ENCODE assay signal across 7 mouse cellular contexts in genomic region chr6:97457954-97458353, GRCm38 (mm10).
DNase-seq lines count a peak whose midpoint lies in the region; ATAC-seq and TF ChIP-seq lines count a peak whose summit lies in the region.

No protein-coding gene starts in this region.

- no peak overlapping the region for H3K9ac ChIP-seq in kidney, postnatal 0 days (ENCODE audit: low read depth, low read length)
- no peak overlapping the region for H3K9ac ChIP-seq in midbrain, embryonic 13.5 days (replicated peaks)

- peak overlapping the region; percentile 68 for H3K27ac ChIP-seq in kidney, postnatal 0 days
- H3K27ac ChIP-seq in midbrain, embryonic 13.5 days: peak overlapping the region; percentile 52

- ATAC-seq in kidney, postnatal 0 days (replicated peaks; ENCODE audit: low FRiP score, low read depth): no peak
- peak; percentile 55; the same call in 1 of the 2 replicates for ATAC-seq in midbrain, embryonic 13.5 days

- peak; percentile 42 for DNase-seq in thymus, postnatal 14 days
- no peak for DNase-seq in thymus, postnatal 10 days (ENCODE audit: low spot score in 2 of 2)
- DNase-seq in heart, adult 9 months (ENCODE audit: low spot score in 2 of 2): peak; percentile 77 to 85
- DNase-seq in kidney, postnatal 0 days (ENCODE audit: low spot score): peak; percentile 67
- DNase-seq in frontal cortex, postnatal 36 days (ENCODE audit: low spot score in 2 of 2): no peak
- DNase-seq in right cerebral cortex, postnatal 14 days: no peak

- no peak for TF ChIP-seq CTCF in kidney, postnatal 0 days (IDR thresholded peaks at IDR 0.05; ENCODE audit: low read depth)

- no peaks in the 10 kb centered on the region for H3K27me3 ChIP-seq in kidney, postnatal 0 days (ENCODE audit: insufficient read depth, low read length)
- H3K27me3 ChIP-seq in midbrain, embryonic 13.5 days: no peaks in the 10 kb centered on the region

- 5% methylated on average over 3 of the region's 3 CpGs for WGBS in kidney, postnatal 0 days
- 29% methylated on average over 3 of the region's 3 CpGs for WGBS in midbrain, embryonic 13.5 days

- no peaks in the 10 kb centered on the region for H3K36me3 ChIP-seq in kidney, postnatal 0 days (ENCODE audit: insufficient read depth, low read length)
- H3K36me3 ChIP-seq in midbrain, embryonic 13.5 days: no peaks in the 10 kb centered on the region

- no peaks in the 10 kb centered on the region for H3K9me3 ChIP-seq in kidney, postnatal 0 days (replicated peaks; ENCODE audit: low read length)
- no peaks in the 10 kb centered on the region for H3K9me3 ChIP-seq in midbrain, embryonic 13.5 days

- H3K4me1 ChIP-seq in kidney, postnatal 0 days (replicated peaks; ENCODE audit: insufficient read depth, low read length): 0 out of 2 replicates have a peak, but pooled peaks cover 10% of the 10 kb centered on the region
- H3K4me1 ChIP-seq in midbrain, embryonic 13.5 days (replicated peaks): peaks cover 29% of the 10 kb centered on the region

- H3K4me2 ChIP-seq in kidney, postnatal 0 days (ENCODE audit: low read length): peak overlapping the region; percentile 39; the same call in 1 of the 2 replicates
- peak overlapping the region; percentile 29 for H3K4me2 ChIP-seq in midbrain, embryonic 13.5 days (replicated peaks)

- H3K4me3 ChIP-seq in kidney, postnatal 0 days (replicated peaks; ENCODE audit: low read depth, low read length): no peak overlapping the region
- H3K4me3 ChIP-seq in midbrain, embryonic 13.5 days (replicated peaks): no peak overlapping the region

Comparison
In these comparisons a context has a peak if more than half of its experiments do, and no peak if none do; other contexts are left out.
1. DNase-seq: peak in thymus, postnatal 14 days (single experiment), heart, adult 9 months (2 of 2) and kidney, postnatal 0 days (single experiment); none in thymus, postnatal 10 days (0 of 2), frontal cortex, postnatal 36 days (0 of 2) and right cerebral cortex, postnatal 14 days (single experiment).